Mouse (Mus musculus) kidney, adult 18-20 months (tissue): Measurements from ENCODE around the gene Zfp652.

ENCODE experiments used
- DNase-seq: peaks from one replicate; pipeline ENCODE4 v3.0.0; 2021

The Zfp652 gene

GRCm38 (mm10) chr11:95833631-95834142, 121.2 kb downstream of the Zfp652 start:
- DNase-seq: no peak

GRCm38 (mm10) chr11:95834143-95834667, 121.7 kb downstream of the Zfp652 start:
- no peak for DNase-seq

DNA sequence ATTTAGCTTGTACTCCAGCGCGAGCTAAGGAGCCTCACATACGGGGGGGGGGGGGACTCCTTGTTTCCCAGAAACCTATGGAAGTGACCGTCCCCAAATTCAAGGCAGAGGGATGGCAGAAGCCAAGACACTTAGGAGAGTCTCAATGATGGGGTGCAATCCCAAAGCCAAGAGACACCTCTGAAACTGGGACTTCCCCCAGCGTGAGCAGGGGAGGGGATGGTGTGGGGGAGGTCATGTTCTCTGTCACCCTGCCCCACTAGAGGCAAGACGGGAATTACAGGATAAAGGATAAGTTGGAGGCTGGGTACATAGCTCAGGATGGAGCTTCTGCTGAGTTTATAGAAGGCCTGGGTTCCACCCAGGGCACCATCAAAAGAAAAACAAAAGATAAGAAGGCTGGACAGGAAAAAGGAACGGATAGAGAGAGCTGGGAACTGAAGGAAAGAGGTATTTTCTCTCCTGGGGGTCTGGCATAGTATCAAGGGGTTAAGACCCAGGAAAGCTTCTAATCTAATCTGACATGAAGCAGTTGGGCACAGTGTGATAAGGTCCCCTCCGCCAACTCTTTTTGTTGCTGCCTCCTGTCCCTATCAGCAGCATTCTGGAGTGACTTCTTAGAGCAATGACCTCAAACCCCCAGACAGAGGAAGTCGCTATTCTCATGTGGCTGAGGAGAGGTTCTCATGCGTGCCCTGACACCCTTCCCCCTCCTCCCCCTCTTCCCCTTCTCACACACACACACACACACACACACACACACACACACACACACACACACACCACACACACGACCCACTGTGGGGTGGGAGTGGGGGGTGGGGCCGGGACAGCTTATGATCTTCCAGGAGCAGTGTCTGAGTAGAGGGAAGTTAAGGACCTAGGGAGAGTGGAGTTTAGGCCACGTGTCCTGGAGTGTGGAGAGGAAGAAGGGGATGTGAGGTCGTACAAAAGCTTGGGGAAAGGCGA, 122.6 kb downstream of the Zfp652 start:
- no peak for DNase-seq

- DNase-seq: no peak
Measured at GRCm38 (mm10) chr11:95835832-95836231, 123.4 kb downstream of the Zfp652 start.

GRCm38 (mm10) chr11:95836433-95836832, 124.0 kb downstream of the Zfp652 start:
- no peak for DNase-seq

- DNase-seq: peak; percentile 91
Measured at GRCm38 (mm10) chr11:95837059-95837458, 124.6 kb downstream of the Zfp652 start, which contains the start of gene Gngt2. TSS of gene Gngt2 (plus strand) at chr11:95837216.

DNA sequence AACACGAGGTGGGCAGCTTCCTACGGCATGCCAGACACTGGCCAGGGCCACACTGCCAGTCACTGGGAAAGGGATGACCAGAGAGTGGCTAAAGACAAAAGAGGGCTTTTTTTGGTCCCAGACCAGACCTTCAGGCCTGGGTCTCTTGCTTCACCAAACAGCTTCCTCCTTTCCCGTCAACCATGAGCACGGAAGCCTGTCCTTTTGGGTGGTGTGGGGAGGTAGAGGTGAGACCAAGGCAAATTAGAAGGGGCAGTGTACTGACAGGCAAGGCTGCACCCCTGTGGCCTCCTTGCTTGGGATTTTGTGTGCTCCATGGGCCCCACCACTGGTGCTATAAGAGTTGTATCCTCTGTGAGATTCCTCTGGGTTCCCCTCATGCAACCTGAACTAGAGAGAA, 126.1 kb downstream of the Zfp652 start:
- no peak for DNase-seq

DNA sequence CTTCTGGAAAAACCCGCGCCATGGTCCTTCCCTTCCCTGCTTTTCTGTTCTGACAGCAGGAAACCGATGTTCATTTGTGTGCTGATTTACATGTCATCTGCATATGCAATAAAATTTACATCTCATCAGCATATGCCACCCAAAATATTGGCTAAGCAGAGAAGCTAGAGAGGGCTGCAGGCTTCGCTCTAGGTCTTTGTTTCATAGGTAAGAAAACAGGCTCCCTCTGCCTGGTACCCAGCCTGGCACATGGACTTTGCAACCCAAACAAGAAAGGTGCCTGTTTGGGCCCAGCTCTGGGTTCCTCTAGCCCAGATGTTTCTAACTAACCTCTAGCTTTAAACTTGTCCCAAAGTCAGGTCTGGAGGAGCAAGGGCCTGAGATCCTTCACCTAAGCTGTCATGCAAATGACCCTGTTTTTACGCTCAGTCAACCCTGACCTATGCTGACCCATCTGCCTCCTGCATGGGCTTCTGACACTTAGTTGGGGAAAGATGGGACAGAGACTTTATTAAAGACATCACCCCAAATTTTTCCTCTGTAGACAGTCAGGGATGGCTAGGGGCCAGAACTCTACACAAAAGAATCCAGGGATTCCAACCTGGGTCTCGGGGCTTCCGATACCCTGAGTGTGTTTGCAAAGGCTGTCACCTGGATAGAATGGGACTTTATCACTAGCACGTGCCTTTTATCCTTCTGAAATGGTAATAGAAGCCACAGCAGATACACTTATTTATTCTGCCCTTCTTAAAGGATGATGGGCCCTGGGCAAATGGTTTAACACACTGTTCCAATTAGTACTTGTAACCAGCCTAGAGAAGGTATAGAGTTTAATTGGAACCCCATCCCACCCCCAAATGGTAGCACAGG, 126.8 kb downstream of the Zfp652 start:
- DNase-seq: no peak

- DNase-seq: no peak
Measured at GRCm38 (mm10) chr11:95840694-95841497, 128.4 kb downstream of the Zfp652 start.

DNA sequence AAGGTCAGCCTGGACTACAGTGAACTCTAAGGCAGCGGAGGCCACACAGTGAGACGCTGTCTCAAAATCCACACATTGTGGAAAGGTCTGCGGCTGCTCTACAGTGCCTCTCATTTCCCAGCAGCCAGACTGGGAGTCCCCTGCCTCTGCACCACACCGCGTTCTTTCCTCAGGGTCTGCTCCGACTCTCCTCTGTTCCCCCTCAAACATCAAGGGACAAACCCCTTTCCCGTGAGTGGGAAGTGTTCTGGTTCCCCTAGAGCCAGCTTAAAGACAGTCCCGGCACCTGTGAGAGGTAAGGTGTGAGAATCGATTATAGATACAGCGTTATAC, 129.0 kb downstream of the Zfp652 start:
- DNase-seq: no peak

DNA sequence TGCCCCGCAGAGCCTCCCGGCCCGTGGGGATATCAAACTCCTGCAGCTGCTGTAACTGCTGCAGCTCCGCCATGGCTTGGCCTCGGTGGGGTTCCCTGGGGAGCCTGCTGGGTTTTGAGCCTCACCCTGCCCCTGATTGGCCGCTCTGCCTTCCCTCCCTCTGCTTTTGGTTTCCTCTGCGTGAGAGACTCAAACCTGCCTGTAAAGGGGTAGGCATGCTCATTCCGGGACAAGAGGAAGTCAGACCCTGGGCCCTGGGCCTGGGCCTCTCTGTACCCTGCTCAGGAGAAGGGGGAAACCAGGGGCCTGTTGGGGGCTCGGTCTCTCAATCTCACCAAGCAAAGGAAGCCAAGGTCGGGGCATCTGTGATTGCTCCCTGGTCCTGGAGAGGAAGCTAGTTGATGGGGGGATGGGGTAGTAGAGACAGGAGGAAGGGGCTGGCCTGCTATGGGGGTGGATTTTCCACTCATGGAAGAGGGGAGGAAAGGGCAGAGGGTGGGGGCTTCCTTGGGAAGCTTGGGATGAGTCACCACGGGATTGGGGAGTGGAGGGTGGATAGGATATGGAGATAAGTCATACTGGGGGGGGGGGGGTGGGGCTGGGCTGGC, 129.7 kb downstream of the Zfp652 start, which contains the start of gene Abi3:
Abi3 (minus strand) TSS at position 403 of the 608 bp plus-strand sequence.
- DNase-seq: peak; percentile 60

DNA sequence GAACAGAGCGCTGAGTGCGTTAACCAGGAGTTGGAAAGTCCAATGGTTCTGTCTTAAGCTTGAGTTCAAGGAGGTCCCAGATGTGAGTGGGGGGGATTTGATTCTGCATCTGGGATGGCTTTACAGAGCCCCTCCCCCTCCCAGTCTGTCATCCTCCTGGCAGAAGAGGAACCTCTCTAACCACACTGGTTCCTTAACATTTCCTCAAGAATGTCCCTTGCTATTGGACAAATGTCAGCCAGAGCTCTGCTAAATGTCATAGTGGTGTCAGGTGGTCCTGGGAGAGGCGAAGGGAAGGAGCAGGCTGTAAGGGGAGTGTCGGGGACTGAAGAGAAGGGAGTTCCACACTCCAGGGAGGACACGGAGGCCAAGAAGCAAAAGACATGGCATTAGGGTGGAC, 130.5 kb downstream of the Zfp652 start:
- no peak for DNase-seq

GRCm38 (mm10) chr11:95843421-95843950, 131.0 kb downstream of the Zfp652 start:
- no peak for DNase-seq

DNA sequence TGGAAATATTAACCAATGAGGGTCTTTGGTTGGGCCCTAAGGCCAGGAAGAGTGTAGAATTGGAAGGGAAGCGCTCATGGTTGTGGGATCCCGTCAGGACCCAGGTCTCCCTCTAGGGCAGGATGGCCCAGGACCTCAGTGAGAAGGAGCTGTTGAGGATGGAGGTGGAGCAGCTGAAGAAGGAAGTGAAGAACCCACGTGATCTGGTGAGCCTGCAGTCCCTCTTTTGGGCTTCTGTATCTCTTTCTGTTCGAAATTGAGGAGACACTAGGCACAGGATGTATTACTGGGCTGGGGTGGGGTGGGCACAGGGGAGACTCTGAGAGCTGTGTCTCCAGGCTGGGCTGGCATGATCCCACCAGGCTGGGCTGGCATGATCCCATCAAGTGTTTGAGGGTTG, 132.5 kb downstream of the Zfp652 start:
- no peak for DNase-seq

- DNase-seq: no peak
Measured at GRCm38 (mm10) chr11:95850898-95851297, 138.4 kb downstream of the Zfp652 start.

DNA sequence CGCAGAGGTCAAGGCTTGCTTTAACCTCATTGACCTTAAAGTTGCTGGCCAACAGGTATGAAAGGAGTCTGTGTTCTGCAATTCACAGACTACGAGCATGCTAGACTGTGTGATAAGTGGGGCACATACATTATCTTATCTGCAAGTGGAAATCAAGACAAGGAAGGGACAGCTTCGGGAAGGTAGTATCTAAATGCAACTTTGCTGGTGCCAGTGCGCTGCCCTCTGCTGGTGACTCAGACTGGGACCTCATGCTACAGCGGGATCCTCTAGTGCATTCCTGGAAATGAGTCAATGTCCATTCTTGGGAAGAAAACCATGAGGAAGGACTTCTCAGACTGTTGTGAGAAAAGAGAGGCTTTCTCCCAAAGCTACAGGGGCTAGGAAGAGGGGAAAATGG, 141.2 kb downstream of the Zfp652 start:
- peak; percentile 81 for DNase-seq

GRCm38 (mm10) chr11:95857306-95857705, 144.8 kb downstream of the Zfp652 start:
- no peak for DNase-seq

DNA sequence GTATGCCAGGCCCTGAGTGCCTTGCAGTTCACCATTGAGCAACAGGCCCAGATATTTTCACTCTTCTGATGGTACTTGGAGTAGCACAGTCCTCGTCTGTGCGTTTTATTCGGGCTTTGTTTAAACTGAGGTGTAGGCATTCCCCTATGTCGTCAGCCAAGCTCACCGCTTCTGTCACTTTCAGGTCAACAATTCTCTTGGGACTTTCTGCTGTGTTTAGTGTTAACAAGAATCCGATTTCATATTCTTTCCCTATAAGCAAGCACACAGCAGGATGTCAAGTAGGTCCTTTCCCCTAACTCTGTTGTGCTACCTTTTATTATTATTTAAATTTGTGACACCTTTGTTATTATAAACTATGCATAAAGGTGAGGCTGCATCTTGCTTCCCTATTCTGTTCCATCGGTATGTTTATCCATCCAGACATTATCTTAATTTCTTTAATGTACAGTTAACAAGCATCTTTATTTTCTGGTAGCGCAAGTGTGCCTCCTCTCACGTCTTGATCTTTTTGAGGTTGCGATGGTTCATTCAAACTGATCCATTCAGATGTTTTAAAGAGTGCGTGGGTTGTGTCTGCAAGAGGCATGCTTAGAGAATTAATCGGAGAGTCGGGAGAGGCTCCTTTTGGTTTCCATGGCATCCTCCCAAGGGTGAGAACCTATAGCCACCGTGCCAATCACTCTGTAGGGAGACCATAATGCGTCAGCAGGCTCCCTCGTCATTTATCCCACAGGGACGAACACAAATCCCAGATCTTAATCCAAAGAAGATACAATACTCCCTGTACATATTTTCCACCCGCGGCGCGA, 145.4 kb downstream of the Zfp652 start:
- no peak for DNase-seq

DNA sequence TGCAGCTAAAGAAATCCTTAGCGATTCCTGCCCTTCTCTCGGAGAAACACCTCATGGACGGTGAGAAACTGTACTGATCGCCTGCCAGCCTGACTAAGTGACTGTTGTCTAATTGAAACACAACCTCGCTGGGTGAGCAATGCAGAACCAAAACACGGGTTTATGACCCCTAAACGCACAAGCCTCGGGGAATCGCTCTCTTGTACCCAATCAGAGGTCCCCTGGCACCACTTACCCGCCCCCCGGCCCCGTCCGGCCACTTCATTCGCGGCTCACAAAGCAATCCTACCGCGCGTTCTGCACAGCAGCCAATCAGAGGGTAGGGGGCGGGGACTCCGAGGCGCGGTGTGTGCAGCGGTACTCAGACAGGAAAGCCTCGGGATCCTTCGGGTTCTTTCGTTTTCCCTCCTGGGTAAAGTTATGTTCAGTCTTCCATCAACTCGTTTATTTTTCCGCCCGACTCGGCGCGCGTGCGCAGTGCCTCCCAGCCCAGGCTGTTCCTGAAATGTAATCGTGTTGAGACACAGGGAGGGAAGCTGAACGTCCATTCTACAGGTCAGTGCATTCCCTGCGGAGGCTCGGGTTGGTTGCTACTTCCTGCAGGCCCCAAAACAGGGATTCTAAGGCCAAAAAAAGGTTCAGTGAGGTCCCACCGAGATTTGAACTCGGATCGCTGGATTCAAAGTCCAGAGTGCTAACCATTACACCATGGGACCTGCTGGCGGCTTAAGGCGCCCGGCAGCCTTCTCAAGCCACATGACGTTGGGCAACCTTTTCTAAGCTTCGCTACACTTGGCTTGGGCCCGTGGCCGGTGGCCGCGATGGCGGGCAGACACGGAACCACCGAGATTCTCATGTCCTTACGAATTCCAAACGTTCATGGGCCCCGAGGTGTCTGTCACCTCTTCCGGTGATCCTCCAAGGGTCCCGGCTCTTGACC, 146.3 kb downstream of the Zfp652 start:
- DNase-seq: peak; percentile 98
